Mouse (Mus musculus) spleen, postnatal 36 days (tissue): ENCODE results near the gene Plscr4.

ENCODE experiments used
- DNase-seq, 2 experiments: peaks; one replicate each; pipeline ENCODE4 v3.0.0; 2022; ENCODE audit warnings: low spot score in 2 of 2, mixed read lengths in 1 of 2

Plscr4 gene

DNA sequence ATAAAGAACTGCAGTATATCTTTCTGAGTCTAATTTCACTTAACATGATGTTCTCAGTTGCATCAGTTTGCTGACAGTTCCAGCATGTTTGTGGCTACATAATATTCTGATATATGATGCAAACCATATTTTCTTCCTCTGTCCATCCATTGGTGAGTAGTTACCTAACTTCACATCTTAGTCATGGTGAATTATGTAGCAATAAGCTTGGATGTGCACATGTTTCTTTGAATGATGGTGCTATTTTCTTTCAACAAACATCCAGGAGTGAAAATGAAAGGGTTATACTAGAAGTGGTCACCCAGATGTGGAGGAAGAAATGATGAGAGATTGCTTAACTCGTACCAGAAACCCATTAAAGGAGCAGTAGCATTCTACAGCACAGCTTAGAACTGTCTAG, 47.7 kb downstream of the Plscr4 start:
- DNase-seq, result no peak

DNA sequence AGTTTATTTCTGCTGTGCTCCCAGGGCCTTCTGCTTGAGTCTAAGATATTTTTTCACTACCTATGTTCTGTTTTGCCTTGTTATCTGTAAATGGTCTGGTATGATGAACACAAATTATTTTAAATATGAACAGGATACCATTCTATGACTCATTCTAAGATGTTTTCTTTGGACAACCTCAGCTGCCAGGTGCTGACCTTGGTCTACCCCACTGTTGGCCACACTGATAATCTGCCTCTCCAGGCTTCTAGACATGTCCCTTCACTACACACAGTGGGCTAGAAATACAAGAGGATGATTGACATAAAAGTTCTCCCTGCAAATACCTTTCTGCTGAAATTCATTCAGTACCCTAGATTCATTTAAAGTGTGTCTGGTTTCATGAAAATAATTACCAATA, 54.5 kb downstream of the Plscr4 start:
- no peak for DNase-seq

DNA sequence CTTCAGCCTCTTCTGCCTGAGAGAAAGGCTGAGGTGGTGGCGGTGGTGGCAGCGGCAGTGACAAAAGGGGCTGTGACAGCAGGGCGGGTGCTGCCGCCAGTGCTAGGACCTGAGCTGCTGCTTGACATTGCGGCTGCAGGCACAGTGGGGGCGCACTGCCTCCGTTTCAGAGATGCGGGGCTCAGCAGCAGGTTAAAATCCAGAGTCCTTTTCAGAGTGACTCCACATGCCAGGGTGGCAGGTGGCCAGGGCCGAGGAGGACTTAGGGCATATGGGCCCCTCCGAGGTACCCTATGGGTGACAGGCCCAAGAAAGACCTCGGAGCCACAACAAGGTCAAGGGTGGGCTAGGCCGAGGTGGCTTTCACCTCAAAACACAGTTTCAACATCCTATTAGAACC, 59.9 kb downstream of the Plscr4 start:
- no peak for DNase-seq

- DNase-seq, result no peak
These were observed 63.6 kb downstream of the Plscr4 start for GRCm38 (mm10) chr9:92520751-92521150.

DNA sequence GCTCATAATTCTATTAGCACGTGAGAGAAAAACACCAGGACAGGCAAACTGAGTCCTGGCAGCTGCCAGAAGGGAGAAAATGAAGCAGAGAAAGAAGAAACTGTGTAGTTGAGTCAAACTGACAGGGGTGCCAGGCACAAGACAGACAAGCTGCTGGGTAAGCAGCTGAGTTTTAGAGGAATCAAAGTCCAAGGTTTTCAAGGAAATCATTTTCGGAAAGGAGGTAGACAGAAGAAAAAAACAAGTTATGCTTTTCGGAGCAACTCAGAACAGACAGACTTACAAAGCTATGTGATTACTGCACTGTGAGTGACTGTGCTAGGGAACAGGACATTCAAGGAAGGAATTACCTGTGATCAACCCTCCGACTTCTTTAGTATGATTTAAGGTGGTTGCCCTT, 67.3 kb downstream of the Plscr4 start:
- no peak for DNase-seq

DNA sequence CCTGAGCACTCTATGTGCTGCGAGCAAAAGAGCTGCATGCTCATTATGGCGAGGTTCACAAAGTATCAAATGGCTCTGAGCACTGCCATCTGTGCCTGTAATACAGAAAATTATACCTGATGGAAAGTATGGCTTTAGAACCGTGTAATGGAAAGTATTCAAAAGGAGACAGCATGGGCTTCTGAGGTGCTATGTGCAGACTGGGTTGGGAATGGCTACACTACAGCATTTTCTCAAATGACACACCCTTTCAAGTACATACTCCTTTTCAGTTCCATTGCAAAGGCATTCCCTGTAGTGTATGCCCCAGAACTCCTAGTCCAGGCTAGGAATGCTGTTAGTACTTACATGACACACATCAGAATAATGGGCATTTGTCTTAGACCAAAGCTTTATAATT, 72.9 kb downstream of the Plscr4 start:
- DNase-seq, result no peak

- DNase-seq, result no peak
These were observed 80.6 kb downstream of the Plscr4 start for GRCm38 (mm10) chr9:92537735-92538134.

GRCm38 (mm10) chr9:92538216-92538615, 81.0 kb downstream of the Plscr4 start:
- no peak for DNase-seq
